Mouse (Mus musculus): ENCODE measurements at regions not wholly inside any gene's neighbourhood (a gene's known extent, or its start where the extent isn't known, plus 50 kb on each side); places are given as distances from the start of the nearest gene placed in this dataset.

DNA sequence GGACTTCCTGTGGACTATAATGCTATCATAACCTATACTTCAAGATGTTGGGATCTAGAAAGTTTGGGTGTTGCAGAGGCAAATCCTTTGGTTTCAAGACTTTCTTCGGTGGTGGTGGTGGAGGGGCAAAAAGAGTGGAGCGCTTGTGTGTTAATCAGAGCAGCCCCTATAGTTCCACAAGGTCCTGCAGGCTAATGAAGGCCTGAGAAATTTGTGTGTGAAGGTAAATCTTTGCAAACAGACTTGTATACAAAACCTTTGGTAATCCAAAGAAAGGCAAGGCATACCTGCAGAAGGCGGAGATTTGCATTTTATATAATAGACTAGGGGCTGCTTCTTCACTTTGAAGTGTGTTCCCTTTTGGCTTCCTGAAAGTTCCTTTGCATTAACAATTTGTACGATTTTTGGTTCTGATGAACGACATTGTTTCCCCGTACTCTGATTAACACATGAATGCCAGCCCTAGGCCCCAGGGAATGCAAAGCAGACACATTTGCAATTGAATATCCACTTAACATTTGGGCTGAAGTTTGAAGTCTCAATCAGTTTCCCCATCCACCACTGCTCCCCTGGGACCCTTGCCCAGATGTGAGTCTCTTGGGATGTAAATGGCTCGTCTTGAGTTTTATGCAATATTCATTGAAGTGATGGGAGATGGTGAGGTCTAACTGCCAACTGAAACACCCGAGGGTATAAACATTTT is 1150.7 kb downstream of the Mrps31 start:
- TF ChIP-seq MYOG (IDR thresholded peaks at IDR 0.05; ENCODE audit: control insufficient read depth, extremely low read depth, insufficient read length) (no peak), CTCF (IDR thresholded peaks at IDR 0.05; ENCODE audit: control insufficient read depth, insufficient read depth, insufficient read length) (no peak), USF1 (IDR thresholded peaks at IDR 0.05; ENCODE audit: low read depth) (no peak), MAX (IDR thresholded peaks at IDR 0.05) (no peak), FOSL1 (IDR thresholded peaks at IDR 0.05; ENCODE audit: insufficient read depth, low read length, poor library complexity, severe bottlenecking) (no peak), MYOD1 (IDR thresholded peaks at IDR 0.05; ENCODE audit: control insufficient read depth, insufficient read length, low read depth) (no peak), CEBPB (IDR thresholded peaks at IDR 0.05; ENCODE audit: low read depth) (no peak)

Measured in C2C12 (cell line).